Mouse (Mus musculus) thymus, postnatal 25 days (tissue): Measurements from ENCODE around the gene Rreb1.

Experiments used
- DNase-seq: peaks from one replicate; pipeline ENCODE4 v3.0.0; 2022

The Rreb1 gene

DNA sequence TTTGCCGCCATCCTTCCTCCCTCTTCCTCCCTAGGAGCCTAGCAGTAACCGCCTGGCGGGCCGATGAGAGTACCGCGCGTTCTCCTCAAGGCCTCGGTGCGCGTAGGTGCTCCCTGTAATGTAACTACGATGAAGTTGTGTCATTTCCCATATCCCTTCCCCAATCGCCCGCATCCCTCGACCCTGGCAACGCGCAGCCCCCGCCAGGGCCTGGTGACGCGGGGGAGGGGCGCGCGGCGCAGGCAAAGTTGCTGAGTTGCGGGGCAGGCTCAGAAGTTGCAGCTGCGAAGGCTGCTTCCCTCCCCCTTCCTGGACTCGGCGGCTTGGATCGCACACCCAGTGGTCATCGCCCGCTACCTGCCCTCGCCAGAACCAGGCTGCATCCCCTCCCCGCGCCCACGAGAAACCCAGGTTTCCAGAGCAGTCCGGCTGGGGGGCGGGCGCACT, at the start of gene Rreb1:
Rreb1 (plus strand) TSS at position 254 of the 447 bp plus-strand sequence.
- DNase-seq = peak; percentile 78

DNA sequence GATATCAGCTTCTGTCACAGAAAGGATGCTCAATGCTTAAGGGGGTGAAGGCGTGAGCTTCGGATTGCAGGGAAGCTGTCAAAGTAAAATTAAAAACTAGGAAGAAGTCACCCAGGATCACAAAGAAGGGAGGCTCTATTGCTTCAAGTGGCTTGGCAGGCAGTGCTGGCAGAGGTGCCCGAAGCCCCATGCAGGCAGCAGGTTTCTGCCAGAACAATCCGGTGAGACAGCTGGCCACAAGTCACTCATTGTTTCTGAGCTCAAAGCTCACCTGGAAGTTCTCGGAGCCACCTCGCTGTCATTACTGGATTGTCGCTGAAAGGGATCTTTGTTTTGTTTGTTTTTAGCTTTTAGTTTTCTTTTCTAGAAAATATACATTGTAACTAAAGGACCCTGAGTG, 49.6 kb upstream of the Rreb1 start:
- DNase-seq = no peak

DNA sequence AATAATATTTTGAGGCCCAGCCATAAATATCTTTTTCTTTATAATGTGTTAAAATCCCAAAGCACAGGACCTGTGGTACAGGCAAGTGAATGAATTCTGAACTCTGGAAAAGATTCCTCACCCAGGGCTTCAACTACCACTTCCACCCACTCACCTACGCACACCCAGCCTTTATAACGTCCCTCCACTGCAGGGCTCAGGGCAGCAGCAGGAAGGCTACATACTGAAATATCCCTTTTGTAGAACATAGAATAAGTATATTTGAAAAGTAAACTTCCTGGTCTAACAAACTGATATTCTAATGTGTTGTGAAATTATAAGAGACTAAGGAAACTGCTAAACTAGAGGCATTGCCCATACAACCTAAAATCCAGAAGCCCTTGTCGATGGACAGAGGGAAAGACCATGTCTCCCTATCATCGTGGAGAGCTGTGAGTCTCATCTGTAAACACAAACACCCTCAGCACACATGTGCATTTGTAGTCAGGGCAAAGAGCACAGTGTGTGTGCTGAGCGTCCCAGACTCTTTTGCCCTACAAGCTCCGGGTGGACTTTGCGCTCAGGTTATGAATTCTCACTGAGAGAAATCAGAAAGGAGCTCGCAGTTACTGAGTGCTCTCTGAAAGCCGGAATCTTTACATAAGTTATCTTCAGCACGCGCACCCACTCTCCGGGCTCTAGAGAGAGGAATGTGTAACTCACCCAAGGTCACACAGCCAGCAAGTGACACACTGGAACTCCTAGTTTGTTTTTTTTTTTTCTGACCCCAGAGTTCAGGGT, 46.1 kb upstream of the Rreb1 start:
- DNase-seq = no peak

- no peak for DNase-seq
Measured at GRCm38 (mm10) chr13:37734501-37734900, 43.7 kb upstream of the Rreb1 start.

DNA sequence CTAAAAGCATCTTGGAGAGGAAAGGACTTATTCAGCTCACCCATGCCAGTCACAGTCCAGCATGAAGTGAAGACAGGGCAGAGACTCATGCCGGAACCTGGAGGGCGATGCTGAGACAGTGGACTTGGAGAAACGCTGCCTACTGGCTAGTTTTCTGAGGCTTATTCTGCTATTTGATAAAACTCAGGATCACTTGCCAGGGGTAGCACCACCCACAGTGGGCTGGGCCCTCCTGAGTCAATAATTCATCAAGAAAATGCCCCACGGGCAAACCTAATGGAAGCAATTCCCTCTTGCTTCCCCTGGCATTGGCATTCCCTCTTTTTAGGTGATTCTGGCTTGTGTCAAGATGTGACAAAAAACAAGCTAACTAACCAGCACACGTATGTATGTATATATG, 38.1 kb upstream of the Rreb1 start:
- no peak for DNase-seq

GRCm38 (mm10) chr13:37740752-37741151, 37.4 kb upstream of the Rreb1 start:
- no peak for DNase-seq

GRCm38 (mm10) chr13:37742248-37742647, 36.0 kb upstream of the Rreb1 start:
- DNase-seq = no peak

GRCm38 (mm10) chr13:37747504-37747903, 30.7 kb upstream of the Rreb1 start:
- no peak for DNase-seq

- DNase-seq = no peak
Measured at GRCm38 (mm10) chr13:37749485-37749884, 28.7 kb upstream of the Rreb1 start.

GRCm38 (mm10) chr13:37751154-37751950, 26.8 kb upstream of the Rreb1 start:
- DNase-seq = peak; percentile 67

DNA sequence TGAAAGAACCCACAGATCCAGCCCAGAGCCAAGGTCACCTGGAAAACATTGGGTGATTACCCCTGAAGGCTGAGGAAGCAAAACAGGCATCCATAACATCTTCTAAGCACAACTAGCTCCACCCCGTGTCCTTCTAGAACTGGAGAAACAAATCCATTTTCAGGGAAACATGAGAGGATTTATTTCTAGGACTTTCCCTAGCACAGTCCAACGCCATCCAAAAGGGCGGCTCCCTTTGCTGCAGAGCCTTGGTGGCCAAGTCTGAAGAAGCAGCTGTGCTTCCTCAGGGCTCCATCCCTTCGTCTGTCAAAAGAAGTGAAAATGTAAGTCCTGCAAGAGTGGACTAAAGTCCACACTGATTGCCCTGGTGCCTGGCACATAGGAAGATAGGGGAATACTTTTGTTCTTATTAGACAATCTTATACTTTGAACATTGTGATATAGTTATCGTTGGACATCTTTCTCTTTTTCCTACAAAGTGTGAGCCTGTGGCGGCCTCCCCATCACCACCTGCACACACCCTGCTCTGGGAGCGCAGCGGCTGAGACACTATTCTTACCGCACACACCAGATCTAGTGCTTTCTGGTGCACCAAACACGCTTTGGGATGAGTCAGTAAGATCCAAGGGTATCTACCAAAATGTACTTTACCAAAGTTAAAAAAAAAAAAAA, 18.7 kb upstream of the Rreb1 start:
- no peak for DNase-seq

GRCm38 (mm10) chr13:37760013-37760342, 18.2 kb upstream of the Rreb1 start:
- no peak for DNase-seq

DNA sequence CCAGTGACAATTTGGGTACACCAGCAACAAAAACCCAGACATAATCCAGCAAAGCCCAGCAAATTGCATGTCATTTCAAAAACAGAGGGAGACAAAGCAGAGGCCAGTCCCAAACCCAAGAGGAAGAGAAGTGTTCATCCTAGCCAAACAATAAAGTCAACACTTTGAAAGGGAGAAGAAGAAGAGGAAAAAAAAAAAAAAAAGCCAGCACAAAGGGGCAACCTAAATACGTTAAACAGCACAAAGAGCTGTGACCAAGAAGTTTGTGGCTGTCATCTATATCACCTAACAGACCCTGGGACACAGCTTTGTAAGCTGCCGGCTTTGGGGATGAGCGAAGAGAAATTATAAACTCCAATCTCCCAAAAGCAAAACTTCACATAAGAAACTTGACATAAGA, 17.8 kb upstream of the Rreb1 start:
- DNase-seq = no peak

DNA sequence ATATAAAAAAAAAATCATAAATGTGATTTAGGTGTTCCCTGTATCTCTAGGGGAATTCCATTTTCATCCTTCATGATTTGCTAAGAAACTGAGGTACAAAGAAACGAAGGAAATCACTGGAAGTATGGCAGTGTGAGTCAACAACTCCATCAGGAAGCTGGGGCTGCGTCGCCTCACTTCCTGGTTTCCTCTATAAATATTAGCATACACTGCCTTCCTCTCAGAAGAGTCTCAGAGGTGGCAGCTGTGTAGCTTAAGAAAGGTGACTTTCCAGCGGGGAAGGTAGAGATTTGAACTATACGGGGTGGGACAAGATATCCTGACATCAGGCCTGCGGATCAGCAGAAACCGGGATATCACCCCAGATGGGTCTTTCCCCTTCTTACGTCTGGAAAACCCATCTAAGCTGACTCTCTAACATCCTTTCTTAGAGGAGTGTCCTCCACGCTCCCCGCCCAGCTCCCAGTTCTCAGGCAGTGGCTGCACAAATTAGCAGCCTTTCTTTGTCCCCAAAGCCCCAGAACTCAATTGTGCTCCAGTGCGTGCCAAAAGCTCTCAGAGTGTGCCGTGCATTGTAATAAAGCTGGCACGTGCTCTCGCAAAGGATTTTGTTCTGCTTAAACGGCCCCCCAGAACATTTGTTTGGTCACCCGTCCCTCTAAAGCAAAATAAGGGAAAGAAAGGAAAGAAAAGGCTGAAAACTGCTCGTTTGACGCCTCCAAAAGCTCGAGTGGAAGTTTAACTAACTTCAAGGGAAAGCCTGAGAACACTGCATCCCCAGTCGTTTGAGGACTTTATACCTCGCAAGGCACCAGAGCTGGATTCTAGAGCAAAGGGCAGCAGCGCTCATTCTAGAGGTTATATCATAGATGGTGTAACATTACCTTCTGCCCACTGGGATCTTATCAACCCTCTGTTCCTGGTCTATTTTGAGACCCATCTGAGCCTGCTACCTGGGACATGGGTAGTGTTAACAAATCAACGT, 17.0 kb upstream of the Rreb1 start:
- no peak for DNase-seq

GRCm38 (mm10) chr13:37763800-37764407, 14.3 kb upstream of the Rreb1 start:
- no peak for DNase-seq

DNA sequence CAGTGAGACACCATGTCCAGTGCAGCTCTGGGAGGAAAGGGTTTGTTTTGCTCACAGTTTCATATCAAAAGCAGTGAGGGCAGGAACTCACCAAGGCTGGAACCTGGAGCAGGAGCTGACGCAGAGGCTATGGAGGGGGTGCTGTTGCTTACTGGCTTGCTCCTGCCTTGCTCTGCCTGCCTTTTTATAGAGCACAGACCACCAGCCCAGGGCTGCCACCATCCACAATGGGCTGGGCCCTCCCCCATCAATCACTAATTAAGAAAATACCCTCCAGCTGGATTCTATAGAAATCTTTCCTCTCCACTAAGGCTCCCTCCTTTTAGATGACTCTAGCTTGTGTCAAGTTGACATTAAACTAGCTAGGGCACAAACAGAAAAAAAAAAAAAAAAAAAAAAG, 8.4 kb upstream of the Rreb1 start:
- no peak for DNase-seq

- no peak for DNase-seq
Measured at GRCm38 (mm10) chr13:37773476-37773875, 4.7 kb upstream of the Rreb1 start.

GRCm38 (mm10) chr13:37776675-37777074, 1.5 kb upstream of the Rreb1 start:
- DNase-seq = no peak

DNA sequence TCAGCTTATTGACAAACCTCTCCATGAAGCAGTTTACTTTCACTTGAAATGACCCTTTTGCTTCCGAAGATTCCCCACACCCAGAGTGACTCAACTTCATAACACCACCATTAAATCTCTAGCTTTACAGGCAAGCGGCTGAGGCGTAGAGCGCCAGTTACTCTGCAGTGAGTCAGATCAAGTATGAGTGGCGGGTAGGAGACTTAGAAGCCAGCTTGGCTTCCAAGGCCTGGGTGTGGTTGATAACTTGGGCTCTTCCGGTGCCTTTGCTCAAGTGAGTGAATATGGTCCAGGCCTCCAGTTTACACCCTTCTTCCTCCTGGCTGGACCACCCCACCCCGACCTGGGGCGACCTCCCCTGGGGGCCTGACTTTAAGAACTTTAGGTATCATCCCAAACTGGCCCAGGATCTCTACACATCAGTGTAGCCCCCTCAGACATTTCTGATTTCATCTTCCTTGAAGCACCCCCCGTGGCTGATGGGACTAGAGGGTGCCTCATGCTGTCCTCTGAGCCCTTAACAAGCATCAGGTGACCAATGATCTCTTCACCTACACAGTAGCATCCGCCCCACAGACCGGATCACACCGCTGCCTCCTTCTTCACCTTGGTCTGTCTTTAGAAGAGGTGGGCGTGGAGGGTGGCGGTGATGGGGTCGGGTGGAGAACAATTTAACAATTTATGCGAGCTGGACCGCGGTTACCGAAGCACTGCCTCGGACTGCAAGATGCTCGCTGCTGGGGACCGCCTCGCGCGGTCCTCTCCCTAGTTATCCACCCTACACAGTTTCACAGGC, 651 bp upstream of the Rreb1 start:
- no peak for DNase-seq

DNA sequence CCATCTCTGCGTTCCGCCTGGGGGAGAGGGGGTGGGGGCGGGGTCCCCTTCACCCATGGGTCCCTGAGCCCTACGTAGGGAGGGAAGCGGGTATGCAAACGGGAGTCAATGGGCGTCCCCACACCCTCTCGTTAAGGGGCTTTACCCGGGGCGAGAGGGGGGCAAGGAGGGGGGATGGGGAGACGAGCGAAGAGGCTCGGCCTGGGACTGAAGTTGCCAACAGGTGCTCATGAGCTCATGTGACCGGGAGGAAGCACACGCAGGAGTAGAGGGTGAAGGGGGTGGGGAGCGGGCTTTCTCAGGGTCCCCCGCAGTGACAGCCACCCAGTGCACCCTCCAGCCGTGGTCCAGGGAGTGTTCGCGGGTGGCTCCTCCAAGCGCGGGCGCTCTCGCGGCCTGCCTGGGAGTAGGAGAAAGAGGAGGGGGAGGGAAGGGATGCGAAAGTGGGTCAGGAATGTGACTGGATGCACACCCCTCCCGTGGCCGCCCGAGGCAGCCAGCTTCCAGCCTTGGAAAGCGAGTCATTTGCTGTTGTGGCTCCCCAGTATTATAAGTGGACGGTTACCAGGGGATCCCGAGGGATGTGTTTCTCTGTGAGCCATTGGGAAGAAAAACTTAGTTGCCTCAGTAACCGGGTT, 513 bp downstream of the Rreb1 start:
- peak; percentile 80 for DNase-seq

- DNase-seq = peak; percentile 53
Measured at GRCm38 (mm10) chr13:37779251-37779667, 1.1 kb downstream of the Rreb1 start.
